Mouse (Mus musculus) gastrocnemius, postnatal 10 days (tissue): ENCODE measurements around the gene Cuta. TPM values are rescaled to one million over a fixed set of nuclear protein-coding genes. Genes with fewer than 3 reads are reported as not detected.
"Not testable (repeated sequence)": the region's sequence is repeated elsewhere in the genome, so short reads cannot be mapped to it uniquely, and the experiment has no call there.

Experiments used
- DNase-seq: peaks from one replicate; pipeline ENCODE4 v3.0.0; 2021; ENCODE audit warnings: mixed read lengths
- long read RNA-seq, 2 experiments: library from polyadenylated mRNA; stranded (forward); transcript quantifications; one replicate each; pipeline ENCODE4 v2.0.0; 2021
- total RNA-seq, 2 experiments: library from RNA; stranded (reverse); gene quantifications; 2 replicates each; pipeline ENCODE4 v1.2.3; 2021

The Cuta gene
- 10 to 100 TPM; 87.9 to 91.1 TPM for total RNA-seq
- long read RNA-seq, experiment 1, transcript Cuta-207 (6 exons, 937 nt): minor isoform, 5 of 51 reads
- long read RNA-seq, experiment 1, transcript Cuta-202 (6 exons, 662 nt): major isoform, 14 of 51 reads
- long read RNA-seq, experiment 1, partial matches to known transcripts: 16 of 51 reads
- long read RNA-seq, experiment 1, other reads (novel, unspliced or antisense): 12 of 51 reads
- long read RNA-seq, experiment 2, transcript Cuta-202 (6 exons, 662 nt): major isoform, 16 of 38 reads
- long read RNA-seq, experiment 2, transcript Cuta-201 (7 exons, 741 nt): minor isoform, 6 of 38 reads
- long read RNA-seq, experiment 2, partial matches to known transcripts: 7 of 38 reads
- long read RNA-seq, experiment 2, other reads (novel, unspliced or antisense): 7 of 38 reads

- DNase-seq: peak; percentile 98
Observed at GRCm38 (mm10) chr17:26939178-26939972, at the start of gene Cuta. TSS of gene Cuta (minus strand) at chr17:26939569.

DNA sequence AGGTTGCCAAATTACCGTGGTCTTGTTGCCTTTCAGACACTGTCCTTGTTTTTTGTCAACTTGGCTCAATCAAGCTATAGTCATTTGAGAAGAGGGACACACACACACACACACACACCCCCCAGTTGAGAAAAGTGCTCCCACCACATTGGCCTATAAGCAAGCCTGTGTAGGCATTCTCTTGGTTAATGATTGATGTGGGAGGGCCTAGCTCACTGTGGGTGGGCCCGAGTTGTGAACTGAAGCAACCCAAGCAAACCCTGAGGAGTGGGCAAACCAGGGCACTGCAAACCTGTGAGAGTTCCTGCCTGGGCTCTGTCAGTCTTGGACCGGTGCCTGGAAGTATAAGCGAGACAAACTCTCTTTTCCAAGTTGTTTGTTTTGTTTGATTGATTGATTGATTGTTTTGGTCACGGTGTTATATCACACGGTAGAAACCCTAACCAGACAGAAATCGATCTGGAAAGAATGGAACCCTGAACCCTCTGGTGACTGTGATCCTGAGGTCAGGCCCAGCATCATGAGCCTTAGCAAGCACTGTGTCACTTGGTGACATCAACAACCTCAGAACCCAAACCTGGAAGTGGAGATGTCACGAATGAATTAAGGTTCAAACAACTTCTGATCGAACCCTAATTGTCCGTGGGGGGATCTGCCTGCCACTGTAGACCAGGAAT, 46.3 kb upstream of the Cuta start:
- no peak for DNase-seq

DNA sequence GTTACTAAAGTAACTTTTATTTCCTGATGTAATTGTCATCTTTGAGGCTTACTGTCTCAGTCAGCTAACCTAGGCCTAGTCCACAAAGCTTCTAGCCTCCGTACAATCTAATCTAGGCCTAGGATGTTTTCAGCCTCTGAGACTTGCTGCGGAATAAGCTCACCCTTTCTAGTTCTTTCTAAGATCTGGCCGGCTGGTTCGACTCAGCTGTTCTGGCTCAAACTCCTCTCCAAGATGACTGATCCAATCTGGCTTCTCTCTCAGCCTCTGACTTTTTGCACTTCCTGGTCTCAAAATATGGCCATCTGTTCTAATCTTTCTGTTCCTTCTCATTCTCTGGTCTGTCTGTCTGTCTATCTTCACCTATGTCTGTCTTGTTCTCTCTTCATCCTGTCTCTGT, 44.0 kb upstream of the Cuta start:
- DNase-seq: no peak

DNA sequence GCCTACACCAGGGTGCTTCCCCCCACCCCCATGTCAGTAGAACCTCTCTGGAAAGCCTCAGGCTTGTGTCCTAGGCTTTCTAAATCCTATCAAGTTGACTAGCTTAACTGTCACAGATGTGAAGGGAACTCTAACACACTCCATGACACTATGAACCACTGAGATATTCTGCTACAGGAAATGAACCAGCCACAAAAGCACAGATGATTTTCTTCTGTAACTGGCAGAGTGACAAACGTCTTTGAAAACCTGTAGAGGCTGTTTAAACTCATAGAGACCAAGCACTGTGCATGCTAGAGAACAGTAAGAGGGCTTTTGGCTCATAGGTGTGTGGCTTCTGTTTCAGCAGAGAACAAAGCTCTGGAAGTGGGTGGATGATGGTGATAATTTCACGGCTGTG, 41.7 kb upstream of the Cuta start:
- DNase-seq: no peak

GRCm38 (mm10) chr17:26979426-26979825, 40.1 kb upstream of the Cuta start:
- DNase-seq: no peak

DNA sequence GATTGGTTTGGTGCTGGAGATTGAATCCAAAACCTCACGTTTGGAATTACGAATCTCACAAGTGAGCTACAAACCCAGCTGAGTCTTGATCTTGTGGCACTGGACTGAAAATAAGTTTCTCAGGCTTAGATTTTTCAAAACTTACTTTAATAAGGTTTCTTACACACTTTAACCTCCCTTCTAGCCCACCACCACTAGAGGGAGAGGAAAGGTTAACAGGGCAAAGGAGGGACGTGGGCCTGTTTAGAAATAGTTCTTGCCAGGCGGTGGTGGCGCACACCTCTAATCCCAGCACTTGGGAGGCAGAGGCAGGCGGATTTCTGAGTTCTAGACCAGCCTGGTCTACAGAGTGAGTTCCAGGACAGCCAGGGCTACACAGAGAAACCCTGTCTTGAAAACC, 38.0 kb upstream of the Cuta start:
- DNase-seq: not testable (repeated sequence)

- DNase-seq: no peak
Observed at GRCm38 (mm10) chr17:26975415-26975814, 36.0 kb upstream of the Cuta start.

DNA sequence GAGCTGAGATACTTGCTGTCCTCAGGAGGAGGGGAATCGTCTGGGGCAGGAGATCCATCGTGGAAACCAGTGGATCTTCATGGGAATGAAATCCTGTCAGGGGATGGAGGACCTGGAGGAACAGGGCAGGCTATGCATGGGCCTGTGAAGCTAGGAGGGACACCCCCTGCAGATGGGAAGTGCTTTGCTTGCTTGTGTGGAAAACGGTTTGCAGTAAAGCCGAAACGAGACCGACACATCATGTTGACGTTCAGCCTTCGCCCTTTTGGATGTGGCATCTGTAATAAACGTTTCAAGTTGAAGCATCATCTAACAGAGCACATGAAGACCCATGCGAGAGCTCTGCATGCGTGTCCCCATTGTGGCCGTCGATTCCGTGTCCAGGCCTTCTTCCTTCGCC, 35.2 kb upstream of the Cuta start:
- no peak for DNase-seq

DNA sequence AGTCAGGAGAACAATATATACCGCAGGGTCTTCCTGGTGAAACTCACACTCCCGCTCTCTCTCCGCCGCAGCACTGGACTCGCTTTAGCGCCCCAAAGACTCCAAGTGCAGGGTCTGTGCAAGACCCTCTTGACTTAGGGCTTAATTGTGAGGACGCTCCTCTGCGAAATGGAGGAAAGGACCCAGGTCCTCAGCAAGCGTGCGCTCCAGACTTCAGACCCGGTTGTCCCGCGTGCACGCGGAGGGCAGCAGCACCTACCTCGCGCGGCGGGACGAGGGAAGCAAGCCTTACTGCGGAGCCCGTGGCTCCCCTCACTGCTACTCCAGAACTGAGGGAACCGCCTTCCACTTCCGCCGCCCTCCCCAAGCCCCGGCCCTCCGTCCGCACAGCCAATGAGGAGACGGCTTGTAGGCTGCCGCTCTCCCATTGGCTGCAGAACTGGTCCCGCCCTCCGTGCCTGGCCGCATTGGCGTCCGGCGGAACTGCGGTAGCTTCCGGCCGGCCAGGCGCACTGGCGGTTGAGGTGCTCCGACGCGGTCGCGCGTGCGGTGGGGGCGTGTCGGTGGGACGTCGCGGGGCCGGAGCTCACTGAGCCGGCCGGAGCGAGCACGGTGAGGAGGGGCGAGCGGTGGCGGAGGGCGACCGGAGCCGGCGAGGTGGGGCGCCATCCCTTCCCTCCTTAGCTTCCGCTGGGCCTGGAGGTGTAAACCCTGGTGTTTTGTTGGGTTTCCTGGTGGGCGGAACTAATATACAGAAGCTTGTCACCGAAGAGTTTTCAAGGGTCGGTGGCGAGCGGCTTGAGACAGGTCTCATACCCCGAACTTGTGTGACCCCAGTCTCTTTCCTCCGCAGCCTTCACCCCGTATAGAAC, 33.6 kb upstream of the Cuta start, which contains the start of gene Zbtb9:
Gene Zbtb9, plus strand, starts transcription at position 465 of the 872 bp plus-strand sequence.
- peak; percentile 95 for DNase-seq

- no peak for DNase-seq
Observed at GRCm38 (mm10) chr17:26972107-26972506, 32.7 kb upstream of the Cuta start.

- no peak for DNase-seq
Observed at GRCm38 (mm10) chr17:26971247-26971905, 32.0 kb upstream of the Cuta start.

DNA sequence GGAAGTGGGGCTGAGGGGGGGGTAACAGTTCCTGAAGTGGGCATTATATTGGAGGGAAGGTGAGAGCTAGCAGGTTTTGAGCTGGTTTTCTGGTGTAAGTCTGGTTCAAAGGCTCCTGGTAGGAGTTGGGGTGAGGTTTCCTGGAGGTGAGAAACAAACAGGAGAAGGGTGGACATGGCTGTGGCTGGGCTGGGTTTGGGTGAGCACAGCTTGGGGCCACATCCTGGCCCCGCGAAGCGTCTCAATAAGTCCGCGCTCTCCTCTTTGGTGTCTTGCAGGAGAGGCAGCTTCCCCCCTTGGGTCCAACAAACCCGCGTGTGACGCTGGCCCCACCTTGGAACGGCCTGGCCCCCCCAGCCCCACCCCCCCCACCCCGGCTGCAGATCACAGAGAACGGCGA, 30.9 kb upstream of the Cuta start:
- no peak for DNase-seq

GRCm38 (mm10) chr17:26969257-26969656, 29.9 kb upstream of the Cuta start:
- DNase-seq: no peak

DNA sequence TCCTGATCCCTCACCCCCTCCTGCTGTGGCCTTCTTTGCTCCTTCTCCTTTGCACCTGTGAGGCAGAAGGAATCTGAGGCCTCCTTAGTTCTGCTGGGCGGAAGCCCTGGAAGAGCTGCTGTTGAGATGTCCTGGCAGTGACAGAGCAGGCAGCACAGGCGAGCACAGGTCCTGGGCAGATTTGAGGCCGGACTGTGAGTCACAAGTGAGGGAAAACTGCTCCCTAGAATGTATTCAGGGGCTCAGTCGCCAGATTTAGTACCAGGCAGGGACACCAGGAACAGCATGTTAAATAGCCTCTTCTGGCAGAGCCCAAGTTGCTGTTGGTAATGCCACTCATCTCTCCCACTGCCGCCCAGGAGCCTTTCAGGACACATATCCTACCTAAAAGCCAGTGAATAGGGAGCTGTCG, 28.8 kb upstream of the Cuta start:
- DNase-seq: no peak

- DNase-seq: no peak
Observed at GRCm38 (mm10) chr17:26967477-26967876, 28.1 kb upstream of the Cuta start.

GRCm38 (mm10) chr17:26966993-26967392, 27.6 kb upstream of the Cuta start:
- no peak for DNase-seq

DNA sequence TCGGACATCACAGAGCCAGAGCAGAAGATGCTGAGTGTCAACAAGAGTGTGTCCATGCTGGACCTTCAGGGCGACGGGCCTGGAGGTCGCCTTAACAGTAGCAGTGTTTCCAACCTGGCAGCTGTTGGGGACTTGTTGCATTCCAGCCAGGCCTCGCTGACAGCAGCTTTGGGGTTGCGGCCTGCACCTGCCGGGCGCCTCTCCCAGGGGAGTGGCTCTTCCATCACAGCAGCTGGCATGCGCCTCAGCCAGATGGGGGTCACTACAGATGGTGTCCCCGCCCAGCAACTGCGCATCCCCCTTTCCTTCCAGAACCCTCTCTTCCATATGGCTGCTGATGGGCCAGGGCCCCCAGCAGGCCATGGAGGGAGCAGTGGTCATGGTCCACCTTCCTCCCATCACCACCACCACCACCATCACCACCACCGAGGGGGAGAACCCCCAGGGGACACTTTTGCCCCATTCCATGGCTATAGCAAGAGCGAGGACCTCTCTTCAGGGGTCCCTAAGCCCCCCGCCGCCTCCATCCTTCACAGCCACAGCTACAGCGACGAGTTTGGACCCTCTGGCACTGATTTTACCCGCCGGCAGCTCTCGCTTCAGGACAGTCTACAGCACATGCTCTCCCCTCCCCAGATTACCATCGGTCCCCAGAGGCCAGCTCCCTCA, 22.3 kb upstream of the Cuta start:
- DNase-seq: no peak

DNA sequence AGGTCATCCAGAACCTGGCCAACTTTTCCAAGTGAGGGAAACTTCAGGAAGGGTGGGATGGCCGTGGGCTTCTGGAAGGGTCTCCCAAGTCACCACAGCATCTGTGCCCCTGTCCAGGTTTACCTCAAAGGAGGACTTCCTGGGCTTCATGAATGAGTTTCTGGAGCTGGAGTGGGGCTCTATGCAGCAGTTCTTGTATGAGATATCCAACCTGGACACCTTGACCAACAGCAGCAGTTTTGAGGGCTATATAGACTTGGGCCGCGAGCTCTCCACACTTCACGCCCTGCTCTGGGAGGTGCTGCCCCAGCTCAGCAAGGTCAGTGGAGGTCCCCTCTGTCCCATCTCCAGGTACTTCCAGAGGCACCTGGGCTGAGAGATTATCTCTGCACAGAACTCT, 20.4 kb upstream of the Cuta start:
- no peak for DNase-seq

DNA sequence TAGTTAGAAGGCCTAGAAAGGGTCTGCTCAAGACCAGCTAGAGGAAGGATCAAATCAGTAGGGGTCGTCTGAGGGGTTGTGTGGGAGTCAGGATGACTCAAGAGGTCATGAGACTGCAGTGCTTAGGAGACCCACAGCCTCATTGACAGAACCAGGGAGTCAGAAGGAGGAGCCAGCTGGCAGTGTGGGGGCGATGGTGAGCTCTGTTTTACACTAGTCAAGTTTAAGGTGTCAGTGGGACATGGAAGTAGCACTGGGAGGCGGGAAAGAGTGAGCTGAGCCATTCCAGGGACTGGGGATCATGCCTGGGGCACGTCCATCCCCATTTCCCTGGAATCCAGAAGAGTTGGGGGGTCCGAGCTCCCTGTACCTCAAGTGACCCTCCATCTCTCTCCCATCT, 19.5 kb upstream of the Cuta start:
- no peak for DNase-seq

DNA sequence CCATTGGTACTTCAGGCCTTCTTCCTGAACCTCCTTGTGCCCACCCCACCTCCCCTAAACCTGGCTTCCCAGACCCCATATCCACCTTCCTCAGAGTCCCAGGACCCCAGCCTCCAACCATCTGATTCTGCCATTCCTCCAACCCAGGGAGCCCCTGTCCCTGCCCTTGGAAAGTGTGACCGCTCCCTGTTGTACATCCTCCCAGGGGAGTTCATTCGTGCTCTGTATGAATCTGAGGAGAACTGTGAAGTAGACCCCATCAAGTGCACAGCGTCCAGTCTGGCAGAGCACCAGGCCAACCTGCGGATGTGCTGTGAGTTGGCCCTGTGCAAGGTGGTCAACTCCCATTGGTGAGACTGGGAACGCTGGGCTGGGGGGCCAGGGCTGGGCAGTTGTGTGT, 18.5 kb upstream of the Cuta start:
- no peak for DNase-seq

GRCm38 (mm10) chr17:26956895-26957294, 17.5 kb upstream of the Cuta start:
- no peak for DNase-seq
